Mouse (Mus musculus) megakaryocyte, embryonic 14.5 days (primary cell): Measurements from ENCODE around the gene Socs5. TPM values are rescaled to one million over a fixed set of nuclear protein-coding genes. Genes with fewer than 3 reads are reported as not detected.

ENCODE experiments used
- H3K27me3 ChIP-seq: replicated peaks from 2 replicates; pipeline ENCODE3; 2012; ENCODE audit warnings: inconsistent platforms
- H3K36me3 ChIP-seq: replicated peaks from 2 replicates; pipeline ENCODE3; 2012; ENCODE audit warnings: low read length, inconsistent platforms, mixed read lengths
- H3K4me1 ChIP-seq: 2 replicates; pipeline ENCODE4 v1.6.1; 2012; ENCODE audit warnings: inconsistent platforms
- H3K4me3 ChIP-seq: replicated peaks from 2 replicates; pipeline ENCODE3; 2012; ENCODE audit warnings: moderate library complexity, mild to moderate bottlenecking, inconsistent platforms
- H3K9me3 ChIP-seq: 2 replicates; pipeline ENCODE4 v1.6.1; 2012; ENCODE audit warnings: inconsistent platforms
- FLI1 ChIP-seq: IDR thresholded peaks from 2 replicates; pipeline ENCODE4 v1.6.1; 2012; ENCODE audit warnings: low read length, inconsistent platforms, mixed read lengths
- GATA1 ChIP-seq: IDR thresholded peaks from 3 replicates; pipeline ENCODE4 v1.6.1; 2012; ENCODE audit warnings: mixed read lengths, low read length, inconsistent platforms, borderline replicate concordance
- polyA plus RNA-seq: library from polyadenylated mRNA; stranded (reverse); fragments of >175 nt; gene quantifications from 2 replicates; pipeline ENCODE4 v1.2.3, GENCODE M21; 2012; ENCODE audit warnings: low replicate concordance; ENCODE audit not compliant: insufficient read depth

The Socs5 gene
- polyA plus RNA-seq, 1 experiment = 6.6 TPM

GRCm38 (mm10) chr17:87158597-87158996, 51.1 kb downstream of the Socs5 start:
- Histone ChIP-seq H3K4me3 (no peak overlapping the region), H3K27me3 (peaks cover 28% of the 10 kb centered on the region), H3K4me1 (peaks cover 16% of the 10 kb centered on the region), H3K36me3 (no peaks in the 10 kb centered on the region), H3K9me3 (peaks cover 18% of the 10 kb centered on the region)
- TF ChIP-seq GATA1 = no peak
- no peak for TF ChIP-seq FLI1

GRCm38 (mm10) chr17:87160270-87160669, 52.8 kb downstream of the Socs5 start:
- Histone ChIP-seq H3K27me3 (peaks cover 29% of the 10 kb centered on the region), H3K4me3 (no peak overlapping the region), H3K4me1 (peaks cover 15% of the 10 kb centered on the region), H3K9me3 (peaks cover 18% of the 10 kb centered on the region), H3K36me3 (no peaks in the 10 kb centered on the region)
- TF ChIP-seq GATA1 = no peak
- TF ChIP-seq FLI1 = no peak

GRCm38 (mm10) chr17:87164312-87164922, 56.9 kb downstream of the Socs5 start:
- TF ChIP-seq FLI1 = no peak
- Histone ChIP-seq H3K4me3 (no peak overlapping the region), H3K4me1 (peaks cover 5% of the 10 kb centered on the region), H3K27me3 (peaks cover 8% of the 10 kb centered on the region), H3K9me3 (peaks cover 12% of the 10 kb centered on the region), H3K36me3 (no peaks in the 10 kb centered on the region)

- TF ChIP-seq GATA1 (no peak), FLI1 (no peak)
- Histone ChIP-seq H3K9me3 (peaks cover 8% of the 10 kb centered on the region), H3K4me3 (no peak overlapping the region), H3K27me3 (peaks cover 7% of the 10 kb centered on the region), H3K4me1 (peaks cover 35% of the 10 kb centered on the region), H3K36me3 (no peaks in the 10 kb centered on the region)
These were observed 59.9 kb downstream of the Socs5 start for GRCm38 (mm10) chr17:87167407-87167806.

GRCm38 (mm10) chr17:87169076-87169475, 61.6 kb downstream of the Socs5 start:
- H3K36me3 ChIP-seq = peaks cover 6% of the 10 kb centered on the region
- peaks cover 43% of the 10 kb centered on the region for H3K4me1 ChIP-seq
- H3K4me3 ChIP-seq = no peak overlapping the region
- peaks cover 17% of the 10 kb centered on the region for H3K9me3 ChIP-seq
- TF ChIP-seq FLI1 (no peak), GATA1 (no peak)
- peaks cover 11% of the 10 kb centered on the region for H3K27me3 ChIP-seq

GRCm38 (mm10) chr17:87170364-87170763, 62.9 kb downstream of the Socs5 start:
- Histone ChIP-seq H3K4me3 (peak overlapping the region; percentile 53), H3K4me1 (peaks cover 53% of the 10 kb centered on the region)

GRCm38 (mm10) chr17:87172031-87172430, 64.6 kb downstream of the Socs5 start:
- TF ChIP-seq FLI1 = no peak
- no peak for TF ChIP-seq GATA1
- Histone ChIP-seq H3K4me1 (peaks cover 68% of the 10 kb centered on the region), H3K9me3 (peaks cover 9% of the 10 kb centered on the region; the same call in 1 of the 2 replicates), H3K27me3 (peaks cover 3% of the 10 kb centered on the region), H3K36me3 (peaks cover 6% of the 10 kb centered on the region), H3K4me3 (no peak overlapping the region)

More at GRCm38 (mm10) chr17:87170364-87170763, 62.9 kb downstream of the Socs5 start:
- peaks cover 17% of the 10 kb centered on the region for H3K9me3 ChIP-seq
- H3K27me3 ChIP-seq = peaks cover 9% of the 10 kb centered on the region
- H3K36me3 ChIP-seq = peaks cover 6% of the 10 kb centered on the region
- TF ChIP-seq GATA1 = no peak
- no peak for TF ChIP-seq FLI1

- Histone ChIP-seq H3K36me3 (peaks cover 6% of the 10 kb centered on the region), H3K4me3 (no peak overlapping the region), H3K4me1 (peaks cover 80% of the 10 kb centered on the region), H3K9me3 (peaks cover 9% of the 10 kb centered on the region; the same call in 1 of the 2 replicates), H3K27me3 (peaks cover 7% of the 10 kb centered on the region)
- TF ChIP-seq FLI1 (no peak), GATA1 (no peak)
These were observed 66.5 kb downstream of the Socs5 start for GRCm38 (mm10) chr17:87173966-87174365.

GRCm38 (mm10) chr17:87174651-87175331, 67.3 kb downstream of the Socs5 start:
- TF ChIP-seq GATA1 (no peak), FLI1 (no peak; the same call in 1 of the 2 replicates)
- peaks cover 7% of the 10 kb centered on the region for H3K27me3 ChIP-seq

More at GRCm38 (mm10) chr17:87174651-87175331, 67.3 kb downstream of the Socs5 start:
- H3K36me3 ChIP-seq = peaks cover 6% of the 10 kb centered on the region
- peaks cover 83% of the 10 kb centered on the region for H3K4me1 ChIP-seq
- H3K9me3 ChIP-seq = peaks cover 9% of the 10 kb centered on the region; the same call in 1 of the 2 replicates
- H3K4me3 ChIP-seq = no peak overlapping the region
